Mouse (Mus musculus) olfactory bulb, adult 2 months (tissue): ENCODE data around the gene Zfp459.

Source experiments
- CTCF ChIP-seq: fragments of 200-500 bp; IDR thresholded peaks from 2 replicates; pipeline ENCODE4 v1.5.1; 2012; ENCODE audit warnings: low read depth, mild to moderate bottlenecking, low read length, moderate library complexity; ENCODE audit not compliant: insufficient read depth
- POLR2A ChIP-seq: fragments of 200-500 bp; IDR thresholded peaks from 2 replicates; pipeline ENCODE4 v1.6.1; 2012; ENCODE audit warnings: mild to moderate bottlenecking, low read depth, low read length, moderate library complexity; ENCODE audit not compliant: insufficient read depth

DNA sequence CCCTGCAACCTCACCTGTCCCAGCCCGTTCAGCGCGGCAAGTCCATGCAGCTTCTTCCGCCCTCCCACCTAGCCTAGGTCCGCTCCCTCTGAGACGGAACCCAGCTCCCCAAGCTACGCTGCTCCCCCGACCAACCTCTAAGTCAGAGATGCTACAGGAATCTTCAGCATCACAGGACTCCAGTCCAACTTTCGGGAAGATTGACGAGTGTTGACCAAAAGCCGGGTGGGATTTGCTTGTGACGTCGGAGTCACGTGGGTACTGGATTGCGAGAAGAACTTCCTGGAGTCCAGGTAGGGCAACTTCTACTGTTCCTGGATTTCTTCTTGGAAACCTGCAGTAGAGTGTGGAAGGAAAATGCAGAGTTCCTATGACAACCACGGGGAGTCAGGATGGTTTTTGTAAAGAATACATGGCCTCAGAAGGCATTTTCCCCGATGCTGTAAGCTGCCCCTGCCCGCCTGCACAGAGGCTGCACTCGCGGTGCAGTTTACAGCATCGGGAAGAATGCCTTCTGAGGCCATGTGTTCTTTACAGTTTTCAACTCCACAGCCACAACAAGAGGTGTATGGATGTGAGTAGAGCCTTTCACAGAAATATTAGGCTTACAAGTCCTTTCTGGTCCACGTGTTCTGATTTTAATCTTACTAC lies at the start of gene Zfp459:
- TF ChIP-seq CTCF (no peak), POLR2A (no peak)
